Mouse (Mus musculus) C2C12 (cell line): ENCODE measurements around the gene Qpctl.

Experiments
- CEBPB ChIP-seq: IDR thresholded peaks from one replicate; pipeline ENCODE4 v1.6.1; 2011; ENCODE audit warnings: low read depth, mild to moderate bottlenecking, control low read depth, moderate library complexity
- CTCF ChIP-seq: IDR thresholded peaks from one replicate; pipeline ENCODE4 v1.5.1; 2011; ENCODE audit not compliant: control insufficient read depth, insufficient read depth, insufficient read length

GRCm38 (mm10) chr7:19093537-19094385, 55.3 kb downstream of the Qpctl start:
- TF ChIP-seq CTCF, result no peak
- TF ChIP-seq CEBPB, result no peak
